Mouse (Mus musculus): ENCODE results near the gene Foxk1.
A peak's percentile ranks its signal among the peaks of the same experiment; 100 is the strongest.

Gene Foxk1

DNA sequence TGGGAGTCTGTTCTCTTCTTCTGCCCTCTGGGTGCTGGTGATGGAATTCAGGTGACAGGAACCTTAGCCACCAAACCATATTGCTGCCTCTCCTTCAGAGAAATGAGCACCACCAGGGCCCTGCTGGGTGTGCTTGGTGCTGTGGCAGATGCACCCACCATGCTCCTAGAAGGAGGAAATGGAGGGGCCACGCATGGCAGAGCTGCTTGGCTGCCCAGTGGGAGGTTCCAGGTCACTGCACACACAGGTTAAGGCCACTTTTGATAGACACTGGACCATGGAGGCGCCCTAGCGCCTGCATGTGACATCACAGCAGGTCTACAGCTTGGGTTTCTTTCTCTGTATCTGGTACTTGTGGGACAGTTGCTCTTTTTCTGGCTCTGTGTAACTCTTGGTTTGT, 15.8 kb downstream of the Foxk1 start:
- no peak for DNase-seq (ENCODE audit: extremely low read depth, low read depth, low spot score)

DNA sequence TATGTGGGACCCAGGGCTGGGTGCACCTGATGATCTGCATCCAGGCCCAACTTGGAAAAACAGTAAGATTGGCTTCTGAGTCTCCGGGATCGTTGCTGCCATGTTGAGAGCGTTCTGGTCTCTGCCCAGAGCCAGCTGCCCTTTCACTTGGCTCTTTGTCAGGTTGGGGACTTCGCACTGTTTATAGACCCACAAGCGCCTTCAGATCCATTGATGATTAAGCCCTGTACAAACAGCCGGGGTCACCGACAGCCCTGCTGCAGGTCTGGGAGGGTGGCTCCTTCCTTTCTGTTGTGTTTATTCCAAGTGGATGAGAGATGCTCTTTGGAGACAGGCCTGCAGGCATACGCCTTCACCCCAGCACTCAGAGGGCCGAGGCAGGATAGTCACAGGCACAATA, 16.6 kb downstream of the Foxk1 start:
- no peak for DNase-seq (ENCODE audit: extremely low read depth, low read depth, low spot score)

DNA sequence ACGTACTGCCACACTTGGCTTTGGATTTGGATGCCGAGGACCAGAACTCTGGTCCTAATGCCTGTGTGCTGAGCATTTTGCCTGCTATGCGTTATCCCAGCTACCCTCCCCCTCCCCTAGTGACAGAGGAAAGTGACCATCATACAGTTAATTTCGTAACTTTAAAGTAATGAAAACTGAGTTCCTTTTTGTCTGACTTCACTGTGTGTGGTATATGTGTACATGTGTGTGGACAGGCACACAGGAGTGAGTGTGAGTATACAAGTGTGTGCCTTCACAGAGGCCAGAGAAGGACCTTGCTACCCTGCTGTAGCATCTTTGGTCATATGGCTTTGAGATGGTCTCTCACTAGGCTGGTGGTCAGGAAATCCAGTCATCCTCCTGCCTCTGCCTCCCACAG, 17.1 kb downstream of the Foxk1 start:
- no peak for DNase-seq (ENCODE audit: extremely low read depth, low read depth, low spot score)

DNA sequence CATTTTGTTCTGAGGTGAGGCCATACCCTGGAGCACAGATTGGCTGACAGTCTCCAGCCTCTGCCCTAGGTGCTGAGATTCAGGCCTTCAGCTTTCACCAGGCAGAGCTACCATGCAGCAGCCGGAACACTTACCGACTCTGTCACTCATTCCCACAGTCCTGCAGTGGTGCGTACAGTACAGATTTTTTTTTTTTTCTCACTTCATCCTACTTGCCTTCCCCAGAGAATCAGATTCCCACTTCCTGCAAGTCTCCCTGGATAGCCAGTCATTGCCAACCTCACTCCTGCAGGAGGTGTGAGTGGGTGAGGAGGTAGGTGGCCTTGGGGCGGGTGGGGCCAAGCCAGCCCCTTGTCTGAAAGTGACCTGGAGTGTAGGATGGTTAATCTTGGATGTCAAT, 19.0 kb downstream of the Foxk1 start:
- DNase-seq (ENCODE audit: extremely low read depth, low read depth, low spot score) = no peak

DNA sequence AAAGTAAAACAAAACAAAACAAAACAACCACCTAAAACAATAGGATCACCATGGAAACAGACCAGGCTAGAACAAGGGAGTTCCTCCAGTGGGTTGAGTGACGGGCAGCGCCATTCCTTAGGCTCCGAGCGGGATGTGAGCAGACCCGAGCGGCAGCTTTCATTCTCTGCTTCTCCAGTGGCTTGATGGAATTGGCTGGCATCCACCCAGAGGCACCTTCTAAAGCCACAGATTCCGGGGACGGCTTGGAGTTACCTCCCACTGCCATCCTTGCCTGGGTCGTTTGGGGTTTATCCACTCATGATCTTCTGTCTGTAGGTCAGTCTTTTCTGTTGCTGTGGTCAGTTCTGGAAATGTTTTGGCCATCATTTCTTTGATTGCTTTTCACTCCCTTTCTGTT, 19.6 kb downstream of the Foxk1 start:
- no peak for DNase-seq (ENCODE audit: extremely low read depth, low read depth, low spot score)

DNA sequence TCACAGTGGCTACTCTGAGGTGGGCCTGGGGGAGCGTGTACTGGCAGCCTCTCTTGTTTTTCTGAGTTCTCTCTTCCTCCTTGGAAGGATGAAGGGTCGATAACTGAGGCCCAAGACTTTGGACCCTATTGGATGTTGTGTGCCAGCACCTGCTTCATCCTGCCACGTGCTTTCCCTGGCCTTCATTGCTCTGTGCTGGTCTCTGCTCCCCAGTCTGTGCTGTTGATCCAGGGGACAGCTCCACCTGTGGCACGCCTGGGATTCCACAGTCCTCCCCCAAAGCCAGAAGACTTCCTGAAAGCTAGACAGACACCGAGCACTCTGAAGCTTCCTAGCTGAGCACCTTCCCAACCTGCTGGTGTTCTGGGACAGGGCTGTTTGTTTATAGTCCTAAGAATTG, 20.6 kb downstream of the Foxk1 start:
- DNase-seq (ENCODE audit: extremely low read depth, low read depth, low spot score) = no peak

DNA sequence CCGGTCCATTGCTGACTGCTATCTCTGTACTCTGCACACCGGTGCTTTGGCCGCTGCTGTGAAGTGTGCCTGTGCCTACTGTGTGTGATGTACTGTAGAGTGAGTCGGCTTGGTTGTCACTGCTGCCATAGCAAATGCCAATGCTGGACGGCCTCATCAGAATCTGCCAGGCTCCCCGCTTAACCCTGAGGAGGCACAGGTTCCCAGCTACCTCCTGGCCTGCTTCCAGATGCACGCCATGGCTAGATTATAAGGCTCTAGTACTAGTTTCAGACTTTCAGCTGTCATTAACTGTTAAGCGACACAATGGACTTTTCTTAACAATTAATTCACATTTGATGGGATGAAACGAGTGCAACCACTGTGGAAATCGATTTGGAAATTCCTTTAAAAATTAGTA, 21.8 kb downstream of the Foxk1 start:
- no peak for DNase-seq (ENCODE audit: extremely low read depth, low read depth, low spot score)

DNA sequence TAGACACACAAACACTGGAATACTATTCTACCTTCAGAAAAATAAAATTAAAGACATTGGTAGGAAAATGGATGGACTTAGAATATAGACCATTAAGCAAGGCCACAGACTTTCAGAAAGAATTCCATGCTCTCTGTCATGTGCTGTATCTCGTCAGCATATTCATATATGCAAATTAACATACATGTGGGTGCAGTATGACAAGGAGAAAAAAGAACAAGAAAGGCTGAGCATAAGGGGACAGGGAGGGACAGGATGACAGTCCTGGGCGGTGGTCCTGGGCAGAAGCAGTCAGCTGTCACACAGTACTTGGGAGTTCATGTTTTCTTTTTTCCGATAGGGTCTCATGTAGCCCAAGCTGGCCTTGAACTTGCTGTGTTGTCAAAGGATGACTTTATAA, 22.4 kb downstream of the Foxk1 start:
- no peak for DNase-seq (ENCODE audit: extremely low read depth, low read depth, low spot score)

DNA sequence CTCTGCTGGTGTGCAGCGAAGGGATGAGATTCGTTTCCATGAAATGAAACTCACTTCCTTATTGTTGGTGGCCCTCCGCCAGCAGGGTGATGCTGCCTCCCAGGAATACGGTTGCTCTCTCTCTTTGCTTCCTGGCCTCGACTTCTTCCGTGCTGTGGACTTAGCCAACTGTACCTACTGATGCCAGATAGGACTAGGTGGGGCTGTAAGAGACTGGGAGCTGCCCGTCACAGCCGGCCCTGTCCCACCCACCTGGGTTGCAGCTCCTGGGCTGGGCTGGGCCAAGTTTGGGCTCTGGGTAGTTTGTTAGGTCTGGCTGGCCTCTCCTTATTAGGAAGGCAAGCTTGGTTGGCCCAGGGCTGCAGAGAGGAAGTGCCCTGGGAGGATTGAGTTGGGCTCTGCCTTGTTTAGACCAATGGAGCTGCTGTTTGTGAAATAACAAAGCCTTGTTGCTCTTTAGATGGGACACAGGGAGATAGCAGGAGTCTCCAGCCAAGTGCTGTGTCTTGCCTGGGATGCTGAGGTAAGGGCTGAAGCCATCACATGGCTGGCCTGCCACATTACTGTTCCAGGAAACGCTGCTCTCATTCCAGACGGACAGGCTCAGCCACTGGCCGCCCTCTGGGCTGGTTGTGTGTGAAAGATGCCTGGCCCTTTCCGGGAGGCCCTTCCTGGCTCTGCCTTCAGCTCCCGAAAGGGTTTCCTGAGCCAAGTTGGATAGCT, 23.5 kb downstream of the Foxk1 start:
- DNase-seq (ENCODE audit: extremely low read depth, low read depth, low spot score) = no peak

DNA sequence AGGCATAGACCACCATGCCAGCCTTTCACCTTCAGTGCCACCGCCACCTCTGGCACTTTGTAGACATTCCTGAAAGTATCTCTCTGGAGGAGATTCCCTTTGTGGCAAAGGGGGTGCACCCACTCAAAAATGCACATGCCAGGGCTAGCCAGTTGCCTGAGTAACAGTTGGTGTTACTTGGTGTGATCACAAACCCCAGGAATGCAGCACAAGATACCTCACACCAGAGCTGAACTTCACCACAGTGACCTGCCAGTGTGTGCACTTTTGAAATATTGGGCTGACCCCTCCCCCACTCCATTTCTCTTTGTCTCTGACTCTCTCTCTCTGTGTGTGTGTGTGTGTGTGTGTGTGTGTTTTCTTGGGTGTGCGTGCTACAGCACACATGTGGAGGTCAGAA, 25.2 kb downstream of the Foxk1 start:
- DNase-seq (ENCODE audit: extremely low read depth, low read depth, low spot score) = no peak

DNA sequence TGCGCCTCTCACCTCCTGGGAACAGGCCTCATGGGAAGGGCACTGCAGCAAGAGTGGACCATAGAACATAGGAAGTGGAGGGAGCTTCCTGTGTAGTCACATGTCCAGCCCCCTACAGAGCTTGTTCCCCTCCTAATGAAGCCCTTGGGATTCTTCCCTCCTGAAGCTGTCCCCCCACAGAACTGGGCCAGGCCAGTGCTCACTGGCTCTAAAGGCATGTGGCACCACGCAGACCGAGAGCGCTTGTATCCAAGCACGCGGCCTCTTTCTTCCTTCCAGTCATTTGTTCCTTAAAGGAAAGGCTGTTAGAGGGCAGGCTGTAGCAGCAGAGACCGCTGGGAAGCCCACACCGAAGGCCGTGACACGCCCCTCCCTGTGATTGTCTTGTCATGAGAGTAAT, 26.6 kb downstream of the Foxk1 start:
- DNase-seq (ENCODE audit: extremely low read depth, low read depth, low spot score) = no peak

DNA sequence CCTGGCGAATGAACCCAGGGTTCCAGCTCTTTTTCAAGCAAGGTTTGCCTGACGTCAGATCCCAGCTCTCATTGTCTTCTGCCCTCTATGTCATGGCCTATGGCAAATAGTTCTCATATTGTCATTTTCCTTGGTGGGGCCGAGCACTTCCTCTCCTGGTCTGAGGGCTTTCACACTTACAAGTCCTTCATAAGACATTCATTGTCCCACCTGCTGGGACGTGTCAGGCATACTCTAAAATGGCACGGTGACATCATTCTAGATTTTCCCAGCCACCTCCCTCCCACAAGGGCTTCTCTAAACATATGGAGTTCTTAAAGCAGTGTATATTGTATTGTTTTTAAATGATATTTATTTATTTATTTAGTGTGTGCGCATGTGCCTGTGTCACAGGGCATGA, 27.4 kb downstream of the Foxk1 start:
- no peak for DNase-seq (ENCODE audit: extremely low read depth, low read depth, low spot score)

DNA sequence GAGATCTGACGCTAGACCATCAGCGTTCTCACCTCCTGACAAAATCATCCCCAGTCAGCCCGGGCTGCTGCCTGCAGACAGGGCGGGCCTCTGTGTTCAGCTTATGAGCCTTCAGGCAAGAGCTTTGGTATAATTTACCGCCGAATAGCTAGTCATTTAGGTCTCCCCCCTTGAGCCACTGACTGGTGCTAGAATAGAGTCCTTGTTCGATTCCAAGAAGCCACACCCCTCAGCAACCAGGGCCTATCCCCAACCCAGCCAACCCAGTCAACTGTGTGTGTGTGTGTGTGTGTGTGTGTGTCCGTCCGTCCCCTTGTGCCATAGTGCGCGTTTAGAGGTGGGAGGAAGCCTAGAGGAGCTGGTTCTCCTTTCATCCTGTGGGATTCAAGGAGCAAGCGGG, 29.7 kb downstream of the Foxk1 start:
- DNase-seq (ENCODE audit: extremely low read depth, low read depth, low spot score) = no peak

DNA sequence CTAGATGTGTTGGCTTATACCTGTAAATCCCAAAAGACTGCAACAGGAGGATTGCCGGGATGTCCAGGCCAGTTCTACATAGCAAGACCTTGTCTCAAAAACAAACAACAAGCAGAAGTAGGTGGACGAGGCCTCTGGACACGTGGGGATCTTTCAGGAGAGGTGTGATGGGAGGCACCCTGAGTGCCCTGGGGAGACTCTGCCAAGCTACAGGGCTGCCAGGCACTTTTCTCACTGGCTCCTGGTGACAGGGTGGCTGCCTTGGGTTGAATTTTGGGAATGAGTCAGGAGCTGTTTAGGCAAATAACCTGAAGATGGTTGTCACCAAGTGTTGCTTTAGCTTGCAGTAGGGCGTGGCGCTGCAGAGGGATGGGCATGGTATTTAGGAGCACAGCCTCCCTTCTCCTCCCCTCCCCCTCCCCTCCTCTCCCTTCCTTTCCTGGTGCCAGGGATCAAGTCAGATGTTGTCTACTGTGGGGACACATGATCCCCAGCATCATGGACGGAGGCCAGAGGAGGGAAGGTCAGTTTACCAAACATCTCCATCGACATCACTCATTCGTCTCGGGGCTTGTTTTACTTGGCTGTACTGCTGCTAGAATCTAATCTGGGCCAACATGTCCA, 30.6 kb downstream of the Foxk1 start:
- DNase-seq (ENCODE audit: extremely low read depth, low read depth, low spot score) = no peak

DNA sequence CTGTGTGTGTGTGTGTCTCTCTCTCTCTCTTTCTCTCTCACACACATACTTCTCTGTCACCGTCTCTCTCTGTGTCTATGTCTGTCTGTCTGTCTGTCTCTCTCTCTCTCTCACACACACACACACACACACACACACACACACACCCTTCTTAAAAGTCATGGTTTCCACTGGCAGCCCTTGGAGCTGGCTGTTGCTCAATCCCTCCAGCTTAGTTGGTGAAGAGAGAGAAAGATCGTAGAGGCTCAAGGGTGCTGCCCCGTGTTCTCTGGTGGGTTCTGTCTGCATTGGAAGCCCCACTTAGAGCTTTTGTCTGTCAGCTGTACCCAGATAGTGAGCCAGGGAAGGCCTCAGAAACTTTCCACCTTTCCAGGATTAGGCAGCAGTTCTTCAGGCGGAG, 31.4 kb downstream of the Foxk1 start:
- no peak for DNase-seq (ENCODE audit: extremely low read depth, low read depth, low spot score)

DNA sequence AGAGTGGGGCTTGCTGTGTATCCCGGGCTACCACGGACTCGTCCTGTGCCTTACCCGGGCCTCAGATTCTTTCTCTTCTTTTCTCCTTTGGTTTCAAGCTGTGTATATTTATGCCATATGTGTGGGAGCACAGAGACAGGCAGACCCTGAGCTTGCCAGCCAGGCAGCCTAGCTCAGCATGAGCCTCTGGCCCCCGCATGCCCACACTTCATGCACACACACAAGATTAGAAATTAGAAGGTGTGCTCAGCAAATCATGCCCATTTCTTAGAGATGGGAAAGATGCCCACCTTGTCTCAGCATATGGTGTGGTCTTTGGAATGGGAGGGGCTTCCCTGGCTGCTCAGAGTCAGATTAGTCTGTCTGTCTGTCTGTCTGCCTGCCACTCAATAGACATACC, 32.8 kb downstream of the Foxk1 start:
- DNase-seq (ENCODE audit: extremely low read depth, low read depth, low spot score) = no peak

DNA sequence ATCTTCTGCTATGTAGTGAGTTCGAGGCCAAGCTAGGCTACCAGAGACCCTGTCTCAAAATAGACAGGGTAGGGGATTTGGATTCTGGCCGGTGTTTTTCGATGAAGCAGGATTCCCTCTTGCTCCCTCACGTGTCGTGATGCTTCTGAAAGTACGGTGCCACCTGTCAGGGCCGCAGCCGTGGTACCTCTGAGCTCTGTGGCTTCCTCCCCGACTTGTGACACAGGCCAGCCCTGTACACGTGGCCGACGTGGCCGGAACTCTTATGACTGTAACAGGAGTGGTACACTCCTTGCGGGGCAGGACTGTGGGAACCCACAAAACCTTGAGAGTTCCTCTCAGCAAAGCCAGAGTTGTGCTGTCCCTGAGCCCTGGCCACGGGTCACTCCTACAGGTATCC, 34.4 kb downstream of the Foxk1 start:
- DNase-seq (ENCODE audit: extremely low read depth, low read depth, low spot score) = no peak

DNA sequence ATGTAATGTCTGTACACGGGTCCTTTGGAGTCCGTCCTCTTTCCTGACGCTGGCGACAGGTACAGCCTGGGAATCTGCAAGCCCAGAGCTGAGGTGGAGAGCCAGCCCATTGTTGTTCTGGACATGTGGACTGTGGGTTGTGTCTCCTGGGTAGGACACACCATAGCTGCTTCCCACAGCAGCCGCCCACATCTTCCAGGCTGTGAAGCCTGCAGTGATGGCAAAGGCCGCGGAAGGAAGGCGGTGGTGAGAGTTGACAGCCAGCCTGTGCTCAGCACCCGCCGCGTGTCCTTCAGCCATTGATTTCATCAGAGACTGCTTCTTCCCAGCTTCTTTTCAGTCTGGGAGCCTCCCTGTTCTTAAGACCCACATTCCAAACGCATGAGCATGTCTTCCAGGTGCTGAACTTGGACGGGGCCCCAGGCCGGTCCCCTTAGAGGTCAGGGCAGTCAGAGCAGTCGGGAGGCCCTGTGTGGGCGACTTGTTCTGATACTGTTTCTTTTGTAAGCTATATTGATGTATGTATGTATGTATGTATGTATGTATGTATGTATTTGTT, 37.2 kb downstream of the Foxk1 start:
- DNase-seq (ENCODE audit: extremely low read depth, low read depth, low spot score) = no peak

DNA sequence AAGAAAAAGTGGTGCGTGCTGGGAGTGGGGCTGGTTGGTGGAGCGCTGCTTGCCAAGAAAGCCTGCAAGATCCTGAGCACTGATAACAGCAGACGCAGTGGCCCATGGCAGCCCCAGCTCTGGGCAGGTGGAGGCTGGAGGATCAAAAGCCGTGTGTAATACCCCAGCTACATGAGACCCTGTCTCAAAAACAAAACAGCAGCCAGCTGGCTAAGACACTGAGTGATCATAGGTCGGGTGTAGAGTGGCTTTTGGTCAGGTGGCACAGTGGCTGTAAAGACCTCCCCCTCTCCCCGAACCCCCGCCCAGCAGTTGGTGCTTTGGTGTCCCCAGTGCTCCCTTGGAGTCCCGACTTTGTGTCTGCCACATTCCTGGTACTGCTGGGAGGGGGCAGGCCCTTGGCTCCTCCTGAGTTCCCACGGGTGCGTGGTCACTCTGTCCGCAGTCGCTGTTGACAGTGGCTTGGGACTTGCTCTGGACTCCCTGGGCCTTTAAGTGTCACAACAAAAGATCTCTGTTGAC, 38.7 kb downstream of the Foxk1 start:
- no peak for DNase-seq (ENCODE audit: extremely low read depth, low read depth, low spot score)

DNA sequence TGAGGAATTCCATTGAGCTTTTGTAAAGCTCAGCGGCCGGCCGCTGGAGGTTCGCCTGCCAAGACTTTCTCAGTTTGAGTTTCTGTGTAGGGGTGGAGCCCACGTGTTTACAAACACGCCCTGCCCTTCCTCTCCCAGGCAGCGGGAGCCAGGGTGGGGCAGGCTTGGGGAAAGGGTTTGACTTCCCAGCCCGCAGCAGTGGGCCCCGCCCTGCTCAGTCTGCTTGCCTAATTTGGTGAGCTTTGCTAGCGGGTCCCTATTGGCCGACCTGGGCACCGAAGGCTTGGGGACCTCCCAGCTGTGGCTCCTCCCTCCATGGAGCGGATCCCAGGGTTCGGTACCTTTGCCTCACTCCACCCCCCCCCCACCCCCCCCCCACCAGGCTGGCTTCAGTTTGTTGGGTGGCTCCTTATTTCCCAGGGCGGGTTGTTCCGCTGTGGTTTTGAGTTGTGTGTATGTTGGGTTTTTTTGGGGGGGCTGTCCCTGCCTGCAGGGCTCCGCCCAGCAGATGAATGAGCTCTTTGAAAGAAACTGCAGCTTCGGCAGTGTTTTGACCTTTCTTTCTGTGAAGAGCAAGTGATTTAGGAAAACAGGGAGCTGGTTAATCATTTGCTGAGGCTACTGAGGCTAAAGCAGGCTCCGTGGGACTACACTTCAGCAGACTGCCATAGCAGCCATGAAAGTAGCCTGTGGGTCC, 39.3 kb downstream of the Foxk1 start:
- peak; percentile 51 for DNase-seq (ENCODE audit: extremely low read depth, low read depth, low spot score)

DNA sequence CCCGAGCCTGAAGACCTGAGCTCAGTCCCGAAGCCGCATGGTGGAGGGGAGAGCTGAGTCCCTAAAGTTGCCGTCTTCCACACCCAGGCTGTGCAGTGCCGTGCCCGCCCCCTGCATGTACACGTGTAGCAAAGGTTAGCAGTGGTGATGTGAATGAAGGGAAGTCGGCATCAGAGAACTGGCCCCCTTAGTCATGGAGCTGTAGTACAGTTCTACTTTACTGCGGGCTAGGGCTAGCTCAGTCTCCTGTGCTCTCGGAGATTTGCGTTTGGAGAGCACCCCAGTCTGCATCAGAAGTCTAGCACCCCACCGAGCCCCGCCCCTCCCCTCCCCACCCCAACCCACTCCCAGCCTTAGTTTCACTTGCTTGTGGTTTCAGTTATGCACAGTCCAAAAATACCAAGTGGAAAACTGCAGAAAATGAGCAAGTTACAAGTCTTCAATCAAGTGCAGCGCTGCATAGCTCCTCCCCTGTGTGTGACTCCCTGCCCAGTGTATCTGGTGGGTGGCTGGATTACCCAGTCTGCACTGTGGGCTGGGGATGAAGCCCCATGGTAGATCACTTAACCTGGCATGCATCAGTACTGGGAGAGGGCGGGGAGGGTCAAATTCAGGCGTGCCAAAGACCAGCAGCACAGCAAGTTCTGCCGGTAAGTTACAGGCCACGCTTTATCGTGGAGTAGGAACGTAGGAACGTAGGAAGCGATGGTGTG, 40.2 kb downstream of the Foxk1 start:
- peak; percentile 47 for DNase-seq (ENCODE audit: extremely low read depth, low read depth, low spot score)

Data from fat pad, adult 2 months (tissue).